In genomic region chr10:87851492-87851891, GRCm38 (mm10) we compare ENCODE assay signal across 24 mouse cellular contexts. TPM values are rescaled to one million over a fixed set of nuclear protein-coding genes. Genes with fewer than 3 reads are reported as not detected.
DNase-seq lines count a peak whose midpoint lies in the region; ATAC-seq and TF ChIP-seq lines count a peak whose summit lies in the region.
"Had no signal": no experiment of that assay in that cellular context is flagged by ENCODE, and none has a peak within 500 bp of the region (broad histone marks: within the 10 kb centered on the region; RNA-seq: fewer than 3 reads in every experiment).

No protein-coding gene starts in this region.

- no peak overlapping the region for H3K4me3 ChIP-seq in hindbrain, postnatal 0 days (ENCODE audit: low read length)
- no peak overlapping the region for H3K4me3 ChIP-seq in hindbrain, embryonic 12.5 days
- H3K4me3 ChIP-seq in neural tube, embryonic 12.5 days, result no peak overlapping the region
- no peak overlapping the region for H3K4me3 ChIP-seq in neural tube, embryonic 15.5 days (replicated peaks)
- H3K4me3 ChIP-seq: embryonic facial prominence, embryonic 12.5 days; embryonic facial prominence, embryonic 15.5 days; gastrocnemius, adult 2 months; heart, embryonic 13.5 days had no signal

- no peaks in the 10 kb centered on the region for H3K36me3 ChIP-seq in hindbrain, postnatal 0 days (ENCODE audit: insufficient read depth, low read length)
- no peaks in the 10 kb centered on the region for H3K36me3 ChIP-seq in hindbrain, embryonic 12.5 days
- H3K36me3 ChIP-seq in neural tube, embryonic 12.5 days, result no peaks in the 10 kb centered on the region
- no peaks in the 10 kb centered on the region for H3K36me3 ChIP-seq in neural tube, embryonic 15.5 days
- H3K36me3 ChIP-seq: embryonic facial prominence, embryonic 12.5 days; embryonic facial prominence, embryonic 15.5 days; heart, embryonic 13.5 days had no signal

- H3K4me1 ChIP-seq in hindbrain, postnatal 0 days (ENCODE audit: insufficient read depth, low read length), result no peaks in the 10 kb centered on the region
- H3K4me1 ChIP-seq in hindbrain, embryonic 12.5 days, result 0 out of 2 replicates have a peak, but pooled peaks cover 2% of the 10 kb centered on the region
- H3K4me1 ChIP-seq in neural tube, embryonic 12.5 days, result no peaks in the 10 kb centered on the region
- H3K4me1 ChIP-seq in neural tube, embryonic 15.5 days, result peaks cover 8% of the 10 kb centered on the region

- no peak for TF ChIP-seq CTCF in hindbrain, postnatal 0 days (IDR thresholded peaks at IDR 0.05; ENCODE audit: low read depth)

- no peak overlapping the region for H3K4me2 ChIP-seq in hindbrain, postnatal 0 days (ENCODE audit: low read depth, low read length)
- H3K4me2 ChIP-seq in hindbrain, embryonic 12.5 days (replicated peaks), result no peak overlapping the region
- H3K4me2 ChIP-seq in neural tube, embryonic 12.5 days (replicated peaks), result no peak overlapping the region
- no peak overlapping the region for H3K4me2 ChIP-seq in neural tube, embryonic 15.5 days
- H3K4me2 ChIP-seq: embryonic facial prominence, embryonic 12.5 days; embryonic facial prominence, embryonic 15.5 days; heart, embryonic 13.5 days; hindbrain, embryonic 14.5 days had no signal

- H3K9ac ChIP-seq in hindbrain, postnatal 0 days (replicated peaks; ENCODE audit: low read length), result no peak overlapping the region
- no peak overlapping the region for H3K9ac ChIP-seq in hindbrain, embryonic 12.5 days
- no peak overlapping the region for H3K9ac ChIP-seq in neural tube, embryonic 12.5 days
- H3K9ac ChIP-seq in neural tube, embryonic 15.5 days (replicated peaks), result no peak overlapping the region
- H3K9ac ChIP-seq: embryonic facial prominence, embryonic 12.5 days; embryonic facial prominence, embryonic 15.5 days; forebrain, postnatal 0 days; heart, embryonic 13.5 days; hindbrain, embryonic 14.5 days had no signal

- no peak for DNase-seq in hindbrain, postnatal 0 days (ENCODE audit: low spot score)
- no peak for DNase-seq in neural tube, embryonic 10.5 days (ENCODE audit: extremely low spot score, low spot score)
- DNase-seq in cerebellum, adult 11-12 months, result no peak
- DNase-seq: adrenal gland, adult 8-10 months; adrenal gland, postnatal 25 days; cerebellum, adult 2 months; cerebellum, adult 9-11 months; cerebellum, postnatal 25 days; forebrain, postnatal 0 days; gastrocnemius, adult 2 months; gastrocnemius, postnatal 14 days; heart, adult 18-20 months; heart, postnatal 14 days; heart, postnatal 4 days had no signal

- H3K9me3 ChIP-seq in hindbrain, postnatal 0 days (ENCODE audit: low read length), result no peaks in the 10 kb centered on the region
- H3K9me3 ChIP-seq in hindbrain, embryonic 12.5 days (replicated peaks), result no peaks in the 10 kb centered on the region
- no peaks in the 10 kb centered on the region for H3K9me3 ChIP-seq in neural tube, embryonic 12.5 days
- no peaks in the 10 kb centered on the region for H3K9me3 ChIP-seq in neural tube, embryonic 15.5 days (replicated peaks)
- H3K9me3 ChIP-seq: embryonic facial prominence, embryonic 12.5 days; embryonic facial prominence, embryonic 15.5 days; heart, embryonic 13.5 days had no signal

- no peaks in the 10 kb centered on the region for H3K27me3 ChIP-seq in hindbrain, postnatal 0 days (ENCODE audit: insufficient read depth, low read length)
- H3K27me3 ChIP-seq in hindbrain, embryonic 12.5 days, result no peaks in the 10 kb centered on the region
- no peaks in the 10 kb centered on the region for H3K27me3 ChIP-seq in neural tube, embryonic 12.5 days (replicated peaks)
- no peaks in the 10 kb centered on the region for H3K27me3 ChIP-seq in neural tube, embryonic 15.5 days (replicated peaks)
- H3K27me3 ChIP-seq: embryonic facial prominence, embryonic 12.5 days; embryonic facial prominence, embryonic 15.5 days; heart, embryonic 13.5 days had no signal

- WGBS in hindbrain, postnatal 0 days, result 65% methylated on average over 3 of the region's 3 CpGs
- WGBS in hindbrain, embryonic 12.5 days, result 59% methylated on average over 3 of the region's 3 CpGs
- WGBS in neural tube, embryonic 12.5 days, result 49% methylated on average over 3 of the region's 3 CpGs
- 31% methylated on average over 3 of the region's 3 CpGs for WGBS in neural tube, embryonic 15.5 days

- peak; percentile 38; the same call in 1 of the 2 replicates for ATAC-seq in hindbrain, postnatal 0 days
- no peak for ATAC-seq in hindbrain, embryonic 12.5 days (ENCODE audit: low FRiP score)
- ATAC-seq in neural tube, embryonic 12.5 days (ENCODE audit: low FRiP score, low read depth), result 0 out of 2 replicates have a peak, but pooled peaks have one; percentile 29
- peak; percentile 71; the same call in 1 of the 2 replicates for ATAC-seq in neural tube, embryonic 15.5 days (ENCODE audit: low FRiP score)
- ATAC-seq: CD4-positive, CD25-positive, alpha-beta regulatory T cell, adult 4 months; forebrain, embryonic 14.5 days; forebrain, postnatal 0 days had no signal

- H3K27ac ChIP-seq in hindbrain, postnatal 0 days, result no peak overlapping the region
- no peak overlapping the region for H3K27ac ChIP-seq in hindbrain, embryonic 12.5 days
- H3K27ac ChIP-seq in neural tube, embryonic 12.5 days, result no peak overlapping the region
- H3K27ac ChIP-seq in neural tube, embryonic 15.5 days (replicated peaks), result no peak overlapping the region
- H3K27ac ChIP-seq: embryonic facial prominence, embryonic 12.5 days; embryonic facial prominence, embryonic 15.5 days; gastrocnemius, adult 2 months; heart, embryonic 13.5 days; hindbrain, embryonic 14.5 days had no signal

RNA-seq across cellular contexts. Expression of gene Igf1, which starts 6.6 kb away (rescaled TPM):
- total RNA-seq in hindbrain, postnatal 0 days (2014; rRNA removed), result 9.1 and 11.4 TPM in 2 replicates
- 13.1 and 14.6 TPM in 2 replicates for polyA plus RNA-seq in hindbrain, postnatal 0 days (2015; fragmentation: Nextera tagmentation; extraction: Ambion mirVana)
- 21.3 and 32.7 TPM in 2 replicates for polyA plus RNA-seq in hindbrain, embryonic 12.5 days (2016; fragmentation: Nextera tagmentation; extraction: Ambion mirVana)
- polyA plus RNA-seq in neural tube, embryonic 12.5 days (2016; fragmentation: Nextera tagmentation; extraction: Ambion mirVana), result 13.8 and 16.0 TPM in 2 replicates
- polyA plus RNA-seq in neural tube, embryonic 15.5 days (2015; fragmentation: Nextera tagmentation; extraction: Ambion mirVana), result 24.7 and 29.6 TPM in 2 replicates
- total RNA-seq: MEL had no signal
